Mouse (Mus musculus): Measurements from ENCODE around the gene Dysf. TPM values are rescaled to one million over a fixed set of nuclear protein-coding genes. Genes with fewer than 3 reads are reported as not detected.

Gene Dysf
- polyA plus RNA-seq, 1 experiment from 2014 or later, result 17.3 TPM

- no peaks in the 10 kb centered on the region for H3K36me3 ChIP-seq (ENCODE audit: control insufficient read depth, insufficient read depth, low read length)
- no peak overlapping the region for H3K4me3 ChIP-seq (ENCODE audit: low read length)
- no peak overlapping the region for H3K27ac ChIP-seq (ENCODE audit: low read depth, low read length)
- 61% methylated on average over 6 of the region's 6 CpGs for WGBS
- H3K27me3 ChIP-seq (ENCODE audit: control insufficient read depth, insufficient read depth, low read length), result no peaks in the 10 kb centered on the region
- H3K4me1 ChIP-seq (ENCODE audit: control insufficient read depth, insufficient read depth, low read length), result no peaks in the 10 kb centered on the region
- no peak overlapping the region for H3K4me2 ChIP-seq (replicated peaks; ENCODE audit: low read depth, low read length)
- no peak for ATAC-seq (ENCODE audit: low FRiP score, low TSS enrichment)
- no peaks in the 10 kb centered on the region for H3K9me3 ChIP-seq (ENCODE audit: control insufficient read depth, low read length)
- no peak overlapping the region for H3K9ac ChIP-seq (ENCODE audit: low read depth, low read length)
Measured at GRCm38 (mm10) chr6:84043251-84043940, 35.0 kb downstream of the Dysf start.

DNA sequence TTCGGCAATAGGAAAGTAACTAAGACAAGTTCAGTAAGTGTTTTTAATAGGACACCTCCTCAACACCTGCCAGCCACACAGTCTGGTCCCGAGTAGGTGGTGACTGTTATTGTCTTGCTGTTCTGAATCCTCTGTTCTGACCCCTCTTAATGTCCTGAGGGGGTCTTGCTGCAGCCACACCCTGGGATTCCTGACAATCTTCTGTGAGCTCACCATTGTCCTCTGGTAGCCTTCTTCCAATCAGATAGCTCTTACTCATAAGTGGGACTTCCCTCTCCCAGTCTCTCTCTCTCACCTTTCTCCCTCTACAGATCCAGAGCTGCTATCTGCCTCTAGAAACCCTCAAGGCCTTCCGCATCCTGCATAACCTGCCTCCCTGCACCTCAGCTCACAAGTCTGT lies 36.3 kb downstream of the Dysf start:
- Histone ChIP-seq H3K36me3 (ENCODE audit: control insufficient read depth, insufficient read depth, low read length) (no peaks in the 10 kb centered on the region), H3K9ac (ENCODE audit: low read depth, low read length) (no peak overlapping the region), H3K4me1 (ENCODE audit: control insufficient read depth, insufficient read depth, low read length) (no peaks in the 10 kb centered on the region), H3K4me3 (ENCODE audit: low read length) (no peak overlapping the region), H3K27me3 (ENCODE audit: control insufficient read depth, insufficient read depth, low read length) (no peaks in the 10 kb centered on the region), H3K27ac (ENCODE audit: low read depth, low read length) (no peak overlapping the region), H3K9me3 (ENCODE audit: control insufficient read depth, low read length) (no peaks in the 10 kb centered on the region), H3K4me2 (replicated peaks; ENCODE audit: low read depth, low read length) (no peak overlapping the region)
- no peak for ATAC-seq (ENCODE audit: low FRiP score, low TSS enrichment)
- WGBS, result 83% methylated on average over 3 of the region's 3 CpGs

DNA sequence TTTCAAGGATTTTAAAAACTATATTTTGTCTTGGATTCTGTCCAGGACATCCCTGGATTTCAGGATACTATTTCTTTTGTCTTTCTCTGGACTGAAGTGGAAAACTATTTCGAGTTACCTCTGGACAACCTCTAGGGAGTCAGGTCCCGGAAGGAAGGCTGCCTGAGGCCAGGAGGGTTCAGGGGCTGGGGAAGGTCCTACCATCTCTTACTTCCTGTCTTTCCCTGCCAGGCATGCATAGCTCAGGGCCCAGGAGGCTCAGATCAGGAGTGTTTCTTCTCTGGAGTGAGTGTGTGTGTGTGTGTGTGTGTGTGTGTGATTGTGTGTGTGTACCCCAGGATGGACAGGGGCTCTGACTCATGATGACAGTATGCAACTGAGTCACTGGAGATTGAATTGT lies 40.5 kb downstream of the Dysf start:
- Histone ChIP-seq H3K4me3 (ENCODE audit: low read length) (no peak overlapping the region), H3K4me1 (ENCODE audit: control insufficient read depth, insufficient read depth, low read length) (no peaks in the 10 kb centered on the region), H3K36me3 (ENCODE audit: control insufficient read depth, insufficient read depth, low read length) (no peaks in the 10 kb centered on the region), H3K4me2 (replicated peaks; ENCODE audit: low read depth, low read length) (no peak overlapping the region), H3K27ac (ENCODE audit: low read depth, low read length) (peak overlapping the region; percentile 74; the same call in 1 of the 2 replicates), H3K27me3 (ENCODE audit: control insufficient read depth, insufficient read depth, low read length) (no peaks in the 10 kb centered on the region), H3K9ac (ENCODE audit: low read depth, low read length) (no peak overlapping the region), H3K9me3 (ENCODE audit: control insufficient read depth, low read length) (no peaks in the 10 kb centered on the region)
- WGBS, result 54% methylated on average over 2 of the region's 2 CpGs
- ATAC-seq (ENCODE audit: low FRiP score, low TSS enrichment), result no peak

DNA sequence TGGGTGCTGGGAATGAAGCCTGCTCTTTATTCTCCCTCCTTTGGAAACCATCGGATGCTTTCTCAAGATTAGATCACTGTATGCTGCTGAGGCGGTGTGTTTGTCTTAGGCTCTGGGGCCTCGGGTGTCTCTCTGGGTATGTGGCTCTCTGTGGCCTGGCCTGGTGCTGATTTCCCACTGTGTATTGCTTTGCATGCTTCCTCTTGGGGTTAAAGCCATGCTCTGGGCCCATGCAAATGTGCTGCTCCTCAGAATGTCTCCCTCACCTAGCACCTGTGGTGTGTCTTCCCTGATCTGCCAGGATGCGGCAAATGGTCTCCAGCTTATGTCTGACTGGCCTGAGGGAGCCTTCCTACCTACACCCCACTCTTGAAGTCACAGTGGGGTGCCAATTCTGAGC lies 41.8 kb downstream of the Dysf start:
- Histone ChIP-seq H3K36me3 (ENCODE audit: control insufficient read depth, insufficient read depth, low read length) (no peaks in the 10 kb centered on the region), H3K4me1 (ENCODE audit: control insufficient read depth, insufficient read depth, low read length) (no peaks in the 10 kb centered on the region), H3K27ac (ENCODE audit: low read depth, low read length) (no peak overlapping the region), H3K9me3 (ENCODE audit: control insufficient read depth, low read length) (no peaks in the 10 kb centered on the region), H3K4me3 (ENCODE audit: low read length) (no peak overlapping the region), H3K4me2 (replicated peaks; ENCODE audit: low read depth, low read length) (no peak overlapping the region), H3K27me3 (ENCODE audit: control insufficient read depth, insufficient read depth, low read length) (no peaks in the 10 kb centered on the region), H3K9ac (ENCODE audit: low read depth, low read length) (no peak overlapping the region)
- ATAC-seq (ENCODE audit: low FRiP score, low TSS enrichment), result no peak
- WGBS, result 91% methylated on average over 4 of the region's 4 CpGs

DNA sequence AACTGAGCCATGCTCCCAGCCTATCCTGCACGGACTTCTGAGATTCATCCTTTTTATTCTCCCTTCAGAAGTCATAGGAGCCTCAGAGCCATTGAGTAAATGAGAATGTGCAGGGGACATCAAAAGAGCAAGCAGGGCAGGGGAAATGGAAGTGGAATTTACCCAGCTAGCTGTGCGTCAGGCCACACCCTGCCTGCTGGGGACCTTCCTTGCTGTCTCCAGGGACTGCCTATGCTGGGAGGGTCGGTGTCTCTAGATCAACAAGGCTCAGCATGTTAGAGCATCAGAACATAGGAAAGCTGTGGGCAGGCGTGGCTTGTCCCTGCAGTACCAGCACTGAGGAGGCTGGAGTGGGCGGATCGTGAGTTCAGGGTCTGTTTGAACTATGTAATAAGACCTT lies 42.6 kb downstream of the Dysf start:
- Histone ChIP-seq H3K27ac (ENCODE audit: low read depth, low read length) (no peak overlapping the region), H3K4me3 (ENCODE audit: low read length) (no peak overlapping the region), H3K4me1 (ENCODE audit: control insufficient read depth, insufficient read depth, low read length) (no peaks in the 10 kb centered on the region), H3K4me2 (replicated peaks; ENCODE audit: low read depth, low read length) (no peak overlapping the region), H3K27me3 (ENCODE audit: control insufficient read depth, insufficient read depth, low read length) (no peaks in the 10 kb centered on the region), H3K9me3 (ENCODE audit: control insufficient read depth, low read length) (no peaks in the 10 kb centered on the region), H3K36me3 (ENCODE audit: control insufficient read depth, insufficient read depth, low read length) (no peaks in the 10 kb centered on the region), H3K9ac (ENCODE audit: low read depth, low read length) (no peak overlapping the region)
- WGBS, result 46% methylated on average over 6 of the region's 6 CpGs
- ATAC-seq (ENCODE audit: low FRiP score, low TSS enrichment), result no peak

GRCm38 (mm10) chr6:84053874-84054530 lies 45.6 kb downstream of the Dysf start:
- ATAC-seq (ENCODE audit: low FRiP score, low TSS enrichment), result no peak
- Histone ChIP-seq H3K27me3 (ENCODE audit: control insufficient read depth, insufficient read depth, low read length) (no peaks in the 10 kb centered on the region), H3K4me3 (ENCODE audit: low read length) (no peak overlapping the region), H3K9me3 (ENCODE audit: control insufficient read depth, low read length) (no peaks in the 10 kb centered on the region), H3K36me3 (ENCODE audit: control insufficient read depth, insufficient read depth, low read length) (no peaks in the 10 kb centered on the region), H3K9ac (ENCODE audit: low read depth, low read length) (no peak overlapping the region), H3K4me1 (ENCODE audit: control insufficient read depth, insufficient read depth, low read length) (no peaks in the 10 kb centered on the region), H3K4me2 (replicated peaks; ENCODE audit: low read depth, low read length) (no peak overlapping the region), H3K27ac (ENCODE audit: low read depth, low read length) (peak overlapping the region; percentile 37; the same call in 1 of the 2 replicates)
- WGBS, result 76% methylated on average over 9 of the region's 9 CpGs

- H3K9me3 ChIP-seq (ENCODE audit: control insufficient read depth, low read length), result no peaks in the 10 kb centered on the region
- H3K4me1 ChIP-seq (ENCODE audit: control insufficient read depth, insufficient read depth, low read length), result no peaks in the 10 kb centered on the region
- no peak for ATAC-seq (ENCODE audit: low FRiP score, low TSS enrichment)
- H3K36me3 ChIP-seq (ENCODE audit: control insufficient read depth, insufficient read depth, low read length), result no peaks in the 10 kb centered on the region
- whole genome bisulfite sequencing, result 54% methylated on average over 1 of the region's 1 CpGs
- no peaks in the 10 kb centered on the region for H3K27me3 ChIP-seq (ENCODE audit: control insufficient read depth, insufficient read depth, low read length)
- H3K4me3 ChIP-seq (ENCODE audit: low read length), result no peak overlapping the region
- no peak overlapping the region for H3K9ac ChIP-seq (ENCODE audit: low read depth, low read length)
- no peak overlapping the region for H3K27ac ChIP-seq (ENCODE audit: low read depth, low read length)
- no peak overlapping the region for H3K4me2 ChIP-seq (replicated peaks; ENCODE audit: low read depth, low read length)
Measured at GRCm38 (mm10) chr6:84055619-84056018, 47.2 kb downstream of the Dysf start.

- WGBS, result 84% methylated on average over 8 of the region's 8 CpGs
- no peak overlapping the region for H3K4me2 ChIP-seq (replicated peaks; ENCODE audit: low read depth, low read length)
- ATAC-seq (ENCODE audit: low FRiP score, low TSS enrichment), result no peak
- H3K9ac ChIP-seq (ENCODE audit: low read depth, low read length), result no peak overlapping the region
- no peaks in the 10 kb centered on the region for H3K9me3 ChIP-seq (ENCODE audit: control insufficient read depth, low read length)
- H3K36me3 ChIP-seq (ENCODE audit: control insufficient read depth, insufficient read depth, low read length), result no peaks in the 10 kb centered on the region
- H3K4me3 ChIP-seq (ENCODE audit: low read length), result no peak overlapping the region
- H3K27me3 ChIP-seq (ENCODE audit: control insufficient read depth, insufficient read depth, low read length), result no peaks in the 10 kb centered on the region
- no peak overlapping the region for H3K27ac ChIP-seq (ENCODE audit: low read depth, low read length)
- no peaks in the 10 kb centered on the region for H3K4me1 ChIP-seq (ENCODE audit: control insufficient read depth, insufficient read depth, low read length)
Measured at GRCm38 (mm10) chr6:84057216-84057615, 48.8 kb downstream of the Dysf start.

GRCm38 (mm10) chr6:84058671-84059141 lies 50.3 kb downstream of the Dysf start:
- ATAC-seq (ENCODE audit: low FRiP score, low TSS enrichment), result peak; percentile 54; the same call in 1 of the 2 replicates
- H3K4me2 ChIP-seq (replicated peaks; ENCODE audit: low read depth, low read length), result no peak overlapping the region
- H3K27ac ChIP-seq (ENCODE audit: low read depth, low read length), result no peak overlapping the region
- no peaks in the 10 kb centered on the region for H3K36me3 ChIP-seq (ENCODE audit: control insufficient read depth, insufficient read depth, low read length)
- 59% methylated on average over 5 of the region's 5 CpGs for WGBS
- H3K9ac ChIP-seq (ENCODE audit: low read depth, low read length), result no peak overlapping the region
- H3K27me3 ChIP-seq (ENCODE audit: control insufficient read depth, insufficient read depth, low read length), result no peaks in the 10 kb centered on the region
- no peaks in the 10 kb centered on the region for H3K4me1 ChIP-seq (ENCODE audit: control insufficient read depth, insufficient read depth, low read length)
- no peak overlapping the region for H3K4me3 ChIP-seq (ENCODE audit: low read length)
- H3K9me3 ChIP-seq (ENCODE audit: control insufficient read depth, low read length), result no peaks in the 10 kb centered on the region

All from kidney, embryonic 14.5 days (tissue).